In genomic region chr7:143756125-143757026, GRCm38 (mm10) we compare ENCODE assay signal across 8 mouse cellular contexts. TPM values are rescaled to one million over a fixed set of nuclear protein-coding genes. Genes with fewer than 3 reads are reported as not detected.
DNase-seq lines count a peak whose midpoint lies in the region; ATAC-seq and TF ChIP-seq lines count a peak whose summit lies in the region.

TSS of gene Osbpl5 (minus strand) at chr7:143756985.

- H3K27me3 ChIP-seq in E14TG2a.4 (ENCODE audit: insufficient read depth, low read length), result peaks cover 75% of the 10 kb centered on the region
- H3K27me3 ChIP-seq in forebrain, embryonic 11.5 days (ENCODE audit: control insufficient read depth, insufficient read depth, low read length), result peaks cover 13% of the 10 kb centered on the region
- peaks cover 57% of the 10 kb centered on the region for H3K27me3 ChIP-seq in limb, embryonic 12.5 days
- H3K27me3 ChIP-seq in stomach, embryonic 14.5 days (ENCODE audit: control insufficient read depth, insufficient read depth, low read length), result no peaks in the 10 kb centered on the region

- H3K4me3 ChIP-seq in E14TG2a.4 (replicated peaks; ENCODE audit: low read length), result peak within 1 kb of the TSS; percentile 71
- H3K4me3 ChIP-seq in forebrain, embryonic 11.5 days (ENCODE audit: low read depth, low read length), result peak within 1 kb of the TSS; percentile 21
- peak within 1 kb of the TSS; percentile 40 for H3K4me3 ChIP-seq in limb, embryonic 12.5 days (replicated peaks)
- H3K4me3 ChIP-seq in stomach, embryonic 14.5 days (ENCODE audit: low read depth, low read length), result peak within 1 kb of the TSS; percentile 22

- H3K4me1 ChIP-seq in E14TG2a.4 (replicated peaks; ENCODE audit: low read depth, low read length), result peaks cover 17% of the 10 kb centered on the region
- H3K4me1 ChIP-seq in forebrain, embryonic 11.5 days (replicated peaks; ENCODE audit: control insufficient read depth, insufficient read depth, low read length), result no peaks in the 10 kb centered on the region; the same call in 1 of the 2 replicates
- peaks cover 12% of the 10 kb centered on the region; the same call in 1 of the 2 replicates for H3K4me1 ChIP-seq in limb, embryonic 12.5 days (replicated peaks)
- H3K4me1 ChIP-seq in stomach, embryonic 14.5 days (ENCODE audit: control insufficient read depth, insufficient read depth, low read length), result 0 out of 2 replicates have a peak, but pooled peaks cover 3% of the 10 kb centered on the region

- 33% methylated on average over 22 of the region's 22 CpGs for WGBS in forebrain, embryonic 11.5 days
- WGBS in limb, embryonic 12.5 days, result 27% methylated on average over 22 of the region's 22 CpGs
- WGBS in stomach, embryonic 14.5 days, result 23% methylated on average over 22 of the region's 22 CpGs

- H3K9me3 ChIP-seq in E14TG2a.4 (ENCODE audit: low read length), result no peaks in the 10 kb centered on the region
- H3K9me3 ChIP-seq in forebrain, embryonic 11.5 days (ENCODE audit: control insufficient read depth, low read length), result no peaks in the 10 kb centered on the region
- no peaks in the 10 kb centered on the region for H3K9me3 ChIP-seq in limb, embryonic 12.5 days
- no peaks in the 10 kb centered on the region for H3K9me3 ChIP-seq in stomach, embryonic 14.5 days (ENCODE audit: control insufficient read depth, low read depth, low read length)

- ATAC-seq in frontal cortex, adult (ENCODE audit: low TSS enrichment), result peak; percentile 47
- no peak for ATAC-seq in forebrain, embryonic 11.5 days (replicated peaks; ENCODE audit: low FRiP score)
- ATAC-seq in limb, embryonic 12.5 days (ENCODE audit: insufficient number of reproducible peaks, insufficient read depth, low FRiP score, low TSS enrichment, low read depth), result peak; percentile 20; the same call in 1 of the 2 replicates
- ATAC-seq in stomach, embryonic 14.5 days (ENCODE audit: insufficient number of reproducible peaks, insufficient read depth, low FRiP score, low read depth), result no peak

- TF ChIP-seq CTCF in E14TG2a.4 (conservative IDR thresholded peaks at IDR 0.05; ENCODE audit: low read length), result no peak

- peak within 1 kb of the TSS; percentile 62 for H3K4me2 ChIP-seq in forebrain, embryonic 11.5 days (ENCODE audit: low read depth, low read length, severe bottlenecking)
- peak within 1 kb of the TSS; percentile 73 for H3K4me2 ChIP-seq in limb, embryonic 12.5 days
- peak within 1 kb of the TSS; percentile 77 for H3K4me2 ChIP-seq in stomach, embryonic 14.5 days (replicated peaks; ENCODE audit: low read depth, low read length)

- DNase-seq in frontal cortex, postnatal 14 days (ENCODE audit: low spot score in 2 of 2), result no peak
- DNase-seq in forebrain, embryonic 11.5 days (ENCODE audit: low spot score), result no peak
- DNase-seq in heart, postnatal 4 days, result no peak
- DNase-seq in c-Kit-positive CD71-positive TER-119-positive erythroid progenitor cells, embryonic 14.5 days (ENCODE audit: low spot score), result no peak

- H3K9ac ChIP-seq in forebrain, embryonic 11.5 days (ENCODE audit: low read length), result peak within 1 kb of the TSS; percentile 20; the same call in 1 of the 2 replicates
- H3K9ac ChIP-seq in limb, embryonic 12.5 days (replicated peaks), result peak within 1 kb of the TSS; percentile 50
- H3K9ac ChIP-seq in stomach, embryonic 14.5 days (replicated peaks; ENCODE audit: low read depth, low read length), result no peak within 1 kb of the TSS; the same call in 1 of the 2 replicates

- H3K36me3 ChIP-seq in E14TG2a.4 (ENCODE audit: insufficient read depth, low read length), result no peaks in the 10 kb centered on the region
- H3K36me3 ChIP-seq in forebrain, embryonic 11.5 days (ENCODE audit: control insufficient read depth, insufficient read depth, low read length), result no peaks in the 10 kb centered on the region
- no peaks in the 10 kb centered on the region for H3K36me3 ChIP-seq in limb, embryonic 12.5 days
- no peaks in the 10 kb centered on the region for H3K36me3 ChIP-seq in stomach, embryonic 14.5 days (ENCODE audit: control insufficient read depth, insufficient read depth, low read length)

- H3K27ac ChIP-seq in forebrain, embryonic 11.5 days (ENCODE audit: low read depth, low read length), result no peak within 1 kb of the TSS
- no peak within 1 kb of the TSS for H3K27ac ChIP-seq in limb, embryonic 12.5 days
- H3K27ac ChIP-seq in stomach, embryonic 14.5 days (ENCODE audit: low read length), result no peak within 1 kb of the TSS

RNA-seq across cellular contexts. Expression of gene Osbpl5, which starts in this region (rescaled TPM):
- polyA plus RNA-seq in forebrain, embryonic 11.5 days (2014; fragmentation: Nextera tagmentation; extraction: Ambion mirVana), result 12.9 and 13.3 TPM in 2 replicates
- 10 to 100 TPM; 45.1 to 46.4 TPM for total RNA-seq in heart, postnatal 4 days (2021)
- 26.1 and 30.4 TPM in 2 replicates for polyA plus RNA-seq in limb, embryonic 12.5 days (2016; fragmentation: Nextera tagmentation; extraction: Ambion mirVana)
- polyA plus RNA-seq in stomach, embryonic 14.5 days (2014; fragmentation: Nextera tagmentation; extraction: Ambion mirVana), result 46.1 and 46.6 TPM in 2 replicates

Comparison
In these comparisons a context has a peak if more than half of its experiments do, and no peak if none do; other contexts are left out.
1. ATAC-seq: peak in frontal cortex, adult (single experiment) and limb, embryonic 12.5 days (single experiment); none in forebrain, embryonic 11.5 days (single experiment) and stomach, embryonic 14.5 days (single experiment).
2. H3K4me3 ChIP-seq: peak in every context shown above with its lines; median percentile 71 in E14TG2a.4; 40 in limb, embryonic 12.5 days; 22 in stomach, embryonic 14.5 days; 21 in forebrain, embryonic 11.5 days.
3. Peak in every context shown above with its lines, with median percentiles within 50 percentile points of each other: H3K4me2 ChIP-seq.